Mouse (Mus musculus): ENCODE measurements around the gene Gm5483.
"Not testable (repeated sequence)": the region's sequence is repeated elsewhere in the genome, so short reads cannot be mapped to it uniquely, and the experiment has no call there.

Gene Gm5483

GRCm38 (mm10) chr16:36183912-36184311 is at the start of gene Gm5483:
Gene Gm5483 (plus strand): TSS chr16:36184212.
- not testable (repeated sequence) for DNase-seq

GRCm38 (mm10) chr16:36138201-36138600 is 45.8 kb upstream of the Gm5483 start:
- DNase-seq: no peak

GRCm38 (mm10) chr16:36156402-36156975 is 27.5 kb upstream of the Gm5483 start, which contains the start of gene Stfa2l1:
Gene Stfa2l1 (plus strand): TSS chr16:36156811.
- DNase-seq: no peak

GRCm38 (mm10) chr16:36167841-36168240 is 16.2 kb upstream of the Gm5483 start:
- not testable (repeated sequence) for DNase-seq

- no peak for DNase-seq
Observed at GRCm38 (mm10) chr16:36176108-36176507, 7.9 kb upstream of the Gm5483 start.

GRCm38 (mm10) chr16:36179910-36180309 is 4.1 kb upstream of the Gm5483 start:
- DNase-seq: no peak

- DNase-seq: no peak
Observed at GRCm38 (mm10) chr16:36199226-36199625, 15.2 kb downstream of the Gm5483 start.

GRCm38 (mm10) chr16:36203846-36204245 is 19.8 kb downstream of the Gm5483 start:
- no peak for DNase-seq

GRCm38 (mm10) chr16:36205684-36206083 is 21.7 kb downstream of the Gm5483 start:
- not testable (repeated sequence) for DNase-seq

- DNase-seq: no peak
Observed at GRCm38 (mm10) chr16:36209967-36210453, 26.0 kb downstream of the Gm5483 start, which contains the start of gene Gm5416. Gene Gm5416 (plus strand): TSS chr16:36210403.

GRCm38 (mm10) chr16:36221168-36221567 is 37.2 kb downstream of the Gm5483 start, which contains the start of gene 2010005H15Rik:
Gene 2010005H15Rik (plus strand): TSS chr16:36221468.
- DNase-seq: not testable (repeated sequence)

Data from cerebellum, adult 11-12 months (tissue).